In the genomic region with DNA sequence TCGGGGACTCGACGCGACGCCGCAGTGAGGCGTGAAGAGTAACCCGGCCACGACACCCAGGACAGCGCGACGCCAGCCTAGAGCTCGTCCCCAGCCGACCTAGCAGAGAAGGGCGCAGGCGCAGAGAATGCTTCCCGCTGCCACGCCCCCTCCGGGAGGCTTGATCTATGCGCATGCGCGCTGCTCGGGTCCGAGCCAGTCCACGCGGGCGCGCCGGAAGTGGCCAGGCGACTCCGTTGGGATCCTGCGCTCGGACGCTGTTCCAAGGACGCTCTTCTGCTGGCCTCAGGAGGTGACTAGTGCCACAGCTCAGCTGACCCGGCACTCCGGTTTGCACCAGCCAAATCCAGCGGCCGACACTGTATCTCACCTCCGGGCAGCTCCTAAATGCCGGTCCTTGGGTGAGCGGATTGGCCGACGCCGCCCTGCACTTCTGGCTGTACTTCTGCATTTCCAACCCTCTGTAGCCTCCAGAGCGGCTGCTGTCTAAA, we compare ENCODE assay signal across 7 mouse cellular contexts. TPM values are rescaled to one million over a fixed set of nuclear protein-coding genes. Genes with fewer than 3 reads are reported as not detected.
DNase-seq lines count a peak whose midpoint lies in the region; ATAC-seq lines count a peak whose summit lies in the region.

A gene (minus strand): TSS at position 148 of the 491 bp plus-strand sequence.

- peak within 1 kb of the TSS; percentile 80 for H3K4me3 ChIP-seq in intestine, embryonic 15.5 days (replicated peaks)
- H3K4me3 ChIP-seq in midbrain, embryonic 10.5 days = peak within 1 kb of the TSS; percentile 75

- peak; percentile 99 for DNase-seq in adrenal gland, adult 2 months
- peak; percentile 94 for DNase-seq in embryo, embryonic 11.5 days (ENCODE audit: low read depth, low spot score)
- DNase-seq in gastrocnemius, postnatal 36 days = peak; percentile 96 to 98
- peak; percentile 97 to 98 for DNase-seq in left cerebral cortex, postnatal 25 days (ENCODE audit: low spot score in 2 of 2)
- peak; percentile 98 for DNase-seq in midbrain, embryonic 10.5 days (ENCODE audit: low spot score)
- DNase-seq in right cerebral cortex, postnatal 4 days = peak; percentile 99

- H3K27ac ChIP-seq in intestine, embryonic 15.5 days = peak within 1 kb of the TSS; percentile 96
- peak within 1 kb of the TSS; percentile 91 for H3K27ac ChIP-seq in midbrain, embryonic 10.5 days (replicated peaks)

- H3K9ac ChIP-seq in intestine, embryonic 15.5 days = peak within 1 kb of the TSS; percentile 89

- H3K4me1 ChIP-seq in intestine, embryonic 15.5 days (replicated peaks) = no peaks in the 10 kb centered on the region
- H3K4me1 ChIP-seq in midbrain, embryonic 10.5 days = peaks cover 9% of the 10 kb centered on the region

- intact Hi-C loops in gastrocnemius, postnatal 36 days (cut with DNase I) = no loop called here
- intact Hi-C loops in left cerebral cortex, postnatal 25 days (cut with DNase I) = loop anchor here (2.0 to 5.0 kb wide), 3 partner anchors 82 to 208 kb away; a partner anchor contains a TSS

- WGBS in intestine, embryonic 15.5 days = 1% methylated on average over 46 of the region's 46 CpGs
- WGBS in midbrain, embryonic 10.5 days = under 1% methylated on average over 46 of the region's 46 CpGs

- peak; percentile 99 for ATAC-seq in intestine, embryonic 15.5 days

- no peaks in the 10 kb centered on the region for H3K27me3 ChIP-seq in intestine, embryonic 15.5 days (replicated peaks)
- no peaks in the 10 kb centered on the region for H3K27me3 ChIP-seq in midbrain, embryonic 10.5 days (ENCODE audit: low read depth, poor library complexity, severe bottlenecking)

- H3K4me2 ChIP-seq in intestine, embryonic 15.5 days (replicated peaks) = peak within 1 kb of the TSS; percentile 75

- no peaks in the 10 kb centered on the region for H3K36me3 ChIP-seq in intestine, embryonic 15.5 days
- H3K36me3 ChIP-seq in midbrain, embryonic 10.5 days = no peaks in the 10 kb centered on the region

- H3K9me3 ChIP-seq in intestine, embryonic 15.5 days = no peaks in the 10 kb centered on the region
- H3K9me3 ChIP-seq in midbrain, embryonic 10.5 days (replicated peaks) = no peaks in the 10 kb centered on the region

RNA-seq across cellular contexts. Expression of the gene that starts here (rescaled TPM):
- total RNA-seq in adrenal gland, adult 2 months (2021) = 10 to 100 TPM; 22.1 to 25.1 TPM
- 1.0 and 1.1 TPM in 2 replicates for polyA plus RNA-seq in adrenal gland, adult 2 months (2012; rRNA removed)
- total RNA-seq in gastrocnemius, postnatal 36 days (2021) = 1 to 10 TPM; 7.1 to 8.0 TPM
- 6.6 and 8.8 TPM in 2 replicates for polyA plus RNA-seq in intestine, embryonic 15.5 days (2015; fragmentation: Nextera tagmentation; extraction: Ambion mirVana)
- 10 to 100 TPM; 17.0 to 18.6 TPM for total RNA-seq in left cerebral cortex, postnatal 25 days (2021)
- 9.5 and 12.3 TPM in 2 replicates for polyA plus RNA-seq in midbrain, embryonic 10.5 days (2016; fragmentation: Nextera tagmentation; extraction: Ambion mirVana)

Comparison
In these comparisons a context has a peak if more than half of its experiments do, and no peak if none do; other contexts are left out.
1. Peak in every context shown above with its lines: DNase-seq, ATAC-seq, H3K4me3 ChIP-seq and H3K27ac ChIP-seq.